Mouse (Mus musculus) lung, postnatal 36 days (tissue): ENCODE measurements around the gene Acacb.
A peak's percentile ranks its signal among the peaks of the same experiment; 100 is the strongest.

Experiments
- DNase-seq: peaks from one replicate; pipeline ENCODE4 v3.0.0; 2022; ENCODE audit warnings: mixed read lengths

The Acacb gene

DNA sequence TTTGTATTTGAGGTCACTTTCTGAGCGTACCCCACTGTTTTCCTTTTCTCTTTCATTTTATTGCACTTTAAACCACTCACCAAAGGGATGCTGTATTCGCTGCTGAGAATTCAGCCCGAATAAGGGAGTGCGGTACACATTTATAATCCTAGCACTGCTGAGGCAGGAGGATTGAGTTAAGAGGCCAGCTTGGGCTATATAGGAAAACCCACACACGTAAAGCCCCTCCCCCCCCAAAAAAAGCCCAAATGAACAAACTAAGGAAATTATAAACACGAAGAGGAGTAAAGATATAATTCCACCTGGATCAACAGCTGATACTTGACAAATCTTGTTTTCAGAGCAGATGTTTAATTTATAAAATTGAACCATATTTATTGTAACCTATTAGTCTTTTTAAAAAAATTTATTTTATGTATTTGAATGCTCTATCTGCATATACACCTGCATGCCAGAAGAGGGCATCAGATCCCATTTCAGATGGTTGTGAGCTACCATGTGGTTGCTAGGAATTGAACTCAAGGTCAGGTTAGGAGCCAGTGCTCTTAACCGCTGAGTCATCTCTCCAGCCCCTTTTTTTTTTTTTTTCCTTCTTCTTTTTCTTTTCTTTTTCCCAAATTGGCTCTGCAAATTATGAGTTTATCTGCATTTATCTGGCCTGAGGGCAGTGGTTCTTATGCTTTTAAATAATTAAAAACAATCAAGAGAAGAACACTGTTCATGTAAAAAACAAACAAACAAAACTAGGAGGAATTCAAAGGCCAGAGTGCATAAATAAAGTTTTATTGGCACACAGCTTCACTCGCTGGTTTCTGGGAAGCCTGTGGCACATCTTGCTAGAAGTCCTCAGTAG is 30.4 kb downstream of the Acacb start:
- no peak for DNase-seq

DNA sequence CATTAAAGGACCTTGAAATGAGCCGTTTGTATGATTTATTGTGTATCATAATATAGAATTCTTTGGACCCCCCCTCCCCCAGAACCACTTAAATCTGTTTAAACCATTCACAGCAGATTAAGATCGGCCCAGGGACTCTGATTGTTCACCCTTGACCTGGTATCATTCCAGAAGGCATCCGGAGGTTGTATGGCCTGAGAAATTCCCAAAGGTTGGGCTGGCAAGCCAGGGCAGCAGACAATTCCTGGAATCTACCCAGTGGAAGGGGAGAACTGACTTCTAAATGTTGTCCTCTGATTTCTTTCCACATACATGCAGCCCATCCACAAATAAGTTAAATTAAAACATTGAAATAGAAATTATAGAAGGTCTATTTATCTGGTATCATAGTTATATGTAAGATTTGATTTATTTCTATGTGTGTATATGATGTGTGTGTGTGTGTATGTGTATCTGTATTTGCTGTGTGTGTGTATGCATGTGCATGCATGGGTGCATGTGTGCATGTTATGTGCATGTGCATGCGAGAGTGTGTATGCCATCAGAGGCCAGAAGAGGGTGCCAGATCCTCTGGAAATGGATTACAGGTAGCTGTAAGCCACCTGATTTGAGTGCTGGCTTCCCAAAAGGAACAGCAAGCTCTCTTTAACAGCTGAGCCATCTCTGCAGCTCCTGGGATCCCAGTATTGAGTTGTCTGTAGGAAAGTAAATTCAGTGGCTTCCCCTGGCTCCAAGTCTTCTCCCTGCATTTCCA is 31.8 kb downstream of the Acacb start:
- DNase-seq = peak; percentile 27

DNA sequence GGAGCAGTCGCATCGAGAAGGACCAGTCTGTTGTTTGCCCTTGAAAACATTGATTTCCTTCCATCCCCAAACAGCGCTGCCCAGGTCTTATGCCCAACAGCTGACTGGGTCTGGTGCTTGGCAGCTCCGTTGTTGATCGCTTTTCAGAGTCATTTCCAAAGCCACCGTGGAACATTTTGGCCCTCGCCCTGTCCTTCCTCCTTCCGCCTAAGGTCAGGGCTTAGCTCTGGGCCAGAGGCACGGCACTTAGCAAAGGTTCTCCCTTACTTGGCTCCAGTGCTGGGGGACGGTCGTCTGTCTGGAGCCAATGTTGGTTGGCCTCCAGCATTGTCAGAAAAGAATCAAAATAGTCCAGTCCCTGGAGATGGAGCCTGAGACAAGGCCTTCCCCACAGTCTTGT is 33.2 kb downstream of the Acacb start:
- peak; percentile 84 for DNase-seq

DNA sequence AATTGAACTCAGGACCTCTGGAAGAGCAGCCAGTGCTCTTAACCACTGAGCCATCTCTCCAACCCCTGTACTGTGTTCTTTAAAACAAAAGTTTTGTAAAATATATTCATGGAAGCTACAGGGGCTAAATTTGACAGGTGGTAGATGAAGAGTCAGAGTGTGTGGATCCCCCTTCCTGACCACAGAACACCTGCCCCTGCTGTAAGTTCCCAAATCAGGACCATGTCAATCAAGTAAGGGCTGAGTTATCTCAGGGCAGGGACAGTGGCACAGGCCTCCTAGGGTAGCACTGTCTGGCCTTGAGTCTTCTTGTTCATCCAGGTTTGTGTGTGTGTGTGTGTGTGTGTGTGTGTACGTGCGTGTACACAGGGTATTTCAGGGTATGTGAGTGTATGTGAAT is 37.2 kb downstream of the Acacb start:
- no peak for DNase-seq

DNA sequence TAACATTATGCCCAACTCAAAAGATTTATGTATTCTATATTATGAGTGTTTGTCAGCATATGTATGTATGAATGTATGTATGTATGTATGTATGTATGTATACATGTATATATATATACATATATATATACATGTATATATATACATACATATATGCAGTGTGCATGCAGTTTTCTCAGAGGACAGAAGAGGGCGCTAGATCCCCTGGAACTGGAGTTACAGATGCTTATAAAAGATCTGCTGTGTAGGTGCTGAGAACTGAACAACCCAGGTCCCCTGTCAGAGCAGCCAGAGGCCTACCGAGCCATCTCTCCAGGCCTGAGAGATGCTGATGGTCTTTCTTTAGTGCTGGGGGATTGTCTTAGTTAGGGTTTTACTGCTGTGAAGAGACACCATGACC is 40.8 kb downstream of the Acacb start:
- DNase-seq = no peak

DNA sequence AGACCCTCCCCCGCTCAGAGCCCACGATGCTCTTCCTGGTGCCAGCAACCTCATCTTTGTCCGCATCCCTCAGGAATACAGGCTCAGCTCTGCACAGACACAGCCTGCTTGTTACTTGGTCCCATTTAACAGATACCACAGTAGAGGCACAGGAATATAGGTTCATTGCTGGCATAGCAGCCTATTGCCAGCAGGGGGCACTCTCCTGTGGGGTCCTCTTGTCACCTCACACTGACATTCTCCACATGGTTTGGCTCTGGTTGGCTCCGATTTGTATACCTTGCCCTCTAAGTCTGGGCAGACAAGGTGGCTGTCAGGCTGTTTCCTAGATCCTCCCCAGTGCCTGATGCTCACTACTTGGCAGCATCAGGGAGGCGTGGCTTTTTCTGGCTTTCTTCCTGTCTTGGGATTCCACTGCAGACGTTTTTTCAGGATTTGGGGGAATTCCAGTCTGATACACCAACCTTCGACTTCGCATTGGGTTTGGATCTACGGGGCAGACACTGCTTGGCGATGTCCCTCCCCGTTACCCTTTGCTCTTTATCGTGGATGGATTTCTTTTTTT is 42.6 kb downstream of the Acacb start:
- no peak for DNase-seq

DNA sequence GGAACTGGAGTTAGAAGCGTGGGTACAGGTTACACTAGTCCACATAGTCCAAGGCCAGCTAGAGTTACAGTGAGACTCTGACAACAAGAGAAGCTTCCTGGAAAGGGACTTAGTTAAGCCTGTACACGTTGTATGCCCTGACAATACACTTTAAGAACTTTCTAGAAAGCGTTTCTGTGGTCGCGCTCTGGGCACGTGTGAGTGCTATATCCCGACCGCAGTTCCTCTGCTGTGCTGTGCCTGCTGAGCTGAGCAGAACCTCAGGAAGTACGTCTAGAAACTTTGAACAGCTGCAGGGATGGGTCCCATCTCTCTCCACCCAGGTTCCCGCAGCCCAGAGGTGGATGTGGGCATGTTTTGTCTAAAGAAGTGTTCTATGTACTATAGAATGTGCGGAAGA is 47.8 kb downstream of the Acacb start:
- no peak for DNase-seq

DNA sequence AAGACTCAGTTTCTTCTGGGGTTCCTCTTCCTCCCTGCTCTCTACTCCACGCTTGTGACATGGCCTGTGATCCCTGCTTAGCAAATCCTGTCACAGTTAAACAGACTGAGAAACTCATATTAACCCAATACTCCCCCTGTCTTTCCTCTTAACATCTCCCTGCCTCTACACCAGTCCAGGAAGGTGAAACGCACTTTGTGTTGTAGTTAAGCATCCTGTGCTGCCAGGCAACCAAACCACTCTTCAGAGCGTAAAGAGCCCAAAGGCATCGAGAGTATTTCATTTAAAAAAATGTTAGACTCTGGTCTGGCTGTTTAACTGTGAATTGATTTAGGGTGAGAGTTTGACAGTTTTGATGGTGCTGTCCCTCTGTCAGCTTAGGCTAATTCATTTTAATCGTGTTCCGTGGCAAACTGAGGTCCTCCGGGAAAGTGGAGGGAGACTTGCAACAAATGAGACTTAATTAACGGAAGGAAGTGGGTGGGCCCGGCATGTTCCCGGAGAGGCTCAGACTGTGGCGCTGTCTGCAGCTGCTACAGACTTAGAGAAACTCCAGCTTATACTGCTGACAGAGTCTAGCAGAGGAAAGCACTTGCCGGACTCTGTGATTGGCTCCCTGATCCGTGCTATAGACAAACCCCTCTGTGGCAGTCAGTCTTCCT is 52.9 kb downstream of the Acacb start:
- peak; percentile 80 for DNase-seq

DNA sequence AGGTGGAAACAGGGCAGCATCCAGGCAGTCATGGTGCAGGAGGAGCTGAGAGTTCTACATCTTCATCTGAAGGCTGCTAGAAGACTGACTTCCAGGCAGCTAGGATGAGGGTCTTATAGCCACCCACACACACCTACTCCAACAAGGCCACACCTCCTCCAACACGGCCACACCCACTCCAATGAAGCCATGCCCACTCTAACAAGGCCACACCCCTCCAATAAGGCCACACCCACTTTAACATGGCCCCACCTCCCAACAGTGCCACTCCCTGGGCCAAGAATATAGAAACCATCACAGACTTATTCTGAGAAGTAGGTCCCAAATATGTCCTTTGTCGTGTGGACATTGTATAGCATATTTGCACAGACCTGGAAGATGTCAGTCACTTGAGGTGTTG is 59.8 kb downstream of the Acacb start:
- DNase-seq = no peak

DNA sequence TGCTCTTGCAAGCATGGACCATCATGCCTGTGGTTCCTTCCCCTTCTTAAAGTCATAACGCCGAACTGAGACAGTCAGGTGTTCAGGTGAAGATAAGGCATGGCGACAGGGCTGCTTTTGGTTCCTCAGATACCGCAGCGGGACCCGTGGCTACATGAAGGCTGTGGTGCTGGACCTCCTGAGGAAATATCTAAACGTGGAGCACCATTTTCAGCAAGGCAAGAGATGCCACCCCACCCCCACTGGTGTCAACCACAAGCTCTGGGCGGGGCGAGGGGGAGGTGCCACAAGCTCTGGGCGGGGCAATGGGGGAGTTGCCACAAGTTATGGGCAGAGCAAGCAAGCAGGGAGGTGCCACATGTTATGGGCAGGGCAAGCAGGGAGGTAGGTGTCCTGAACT is 66.8 kb downstream of the Acacb start:
- peak; percentile 20 for DNase-seq

DNA sequence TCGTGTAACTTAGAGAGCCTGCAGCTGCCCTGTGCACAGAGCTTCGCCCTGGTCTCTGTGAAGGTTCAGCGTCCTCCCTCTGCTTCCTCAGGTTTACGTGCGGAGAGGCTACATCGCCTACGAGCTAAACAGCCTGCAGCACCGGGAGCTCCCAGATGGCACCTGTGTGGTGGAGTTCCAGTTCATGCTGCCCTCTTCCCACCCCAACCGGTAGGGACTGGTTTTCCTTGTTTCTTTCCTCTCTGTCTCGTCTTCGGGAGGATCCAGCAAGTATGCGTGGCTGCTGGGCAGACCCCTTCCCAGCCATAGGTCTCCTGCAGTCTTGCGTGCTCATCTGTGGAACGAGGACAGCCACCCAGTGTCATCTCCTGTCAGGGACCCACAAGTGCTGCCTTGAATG is 72.4 kb downstream of the Acacb start:
- DNase-seq = no peak

DNA sequence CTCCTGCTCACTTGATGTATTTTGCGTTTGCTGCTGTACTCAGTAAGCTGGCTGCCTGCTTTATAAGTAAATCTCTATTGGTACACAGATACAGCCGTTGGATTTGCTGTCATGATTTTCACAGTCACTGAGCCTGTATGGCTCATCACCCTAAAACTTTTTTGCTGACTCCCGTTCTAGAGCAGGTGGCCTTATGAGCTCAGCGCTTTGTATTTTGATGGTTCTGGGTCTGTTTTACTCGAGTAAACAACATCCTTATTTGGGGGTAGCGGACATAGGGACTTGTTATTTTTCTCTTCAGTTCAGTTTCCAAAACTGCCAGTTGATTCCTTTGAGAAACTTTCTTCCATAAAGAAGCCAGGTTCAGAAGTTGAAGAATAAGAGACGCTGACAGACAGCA is 79.7 kb downstream of the Acacb start:
- DNase-seq = no peak

DNA sequence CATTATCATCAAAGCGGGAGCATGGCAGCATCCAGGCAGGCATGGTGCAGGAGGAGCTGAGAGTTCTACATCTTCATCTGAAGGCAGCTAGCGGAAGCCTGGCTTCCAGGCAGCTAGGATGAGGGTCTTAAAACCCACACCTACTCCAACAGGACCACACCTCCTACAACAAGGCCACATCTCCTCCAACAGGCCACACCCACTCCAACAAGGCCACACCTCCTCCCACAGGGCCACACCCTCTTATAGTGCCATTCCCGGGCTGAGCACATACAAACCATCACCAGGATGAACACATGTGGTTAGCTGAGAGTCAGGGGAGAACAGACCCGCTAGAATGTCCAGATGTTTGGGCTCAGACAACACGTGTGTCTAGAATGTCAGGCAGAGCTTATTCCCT is 82.6 kb downstream of the Acacb start:
- no peak for DNase-seq

DNA sequence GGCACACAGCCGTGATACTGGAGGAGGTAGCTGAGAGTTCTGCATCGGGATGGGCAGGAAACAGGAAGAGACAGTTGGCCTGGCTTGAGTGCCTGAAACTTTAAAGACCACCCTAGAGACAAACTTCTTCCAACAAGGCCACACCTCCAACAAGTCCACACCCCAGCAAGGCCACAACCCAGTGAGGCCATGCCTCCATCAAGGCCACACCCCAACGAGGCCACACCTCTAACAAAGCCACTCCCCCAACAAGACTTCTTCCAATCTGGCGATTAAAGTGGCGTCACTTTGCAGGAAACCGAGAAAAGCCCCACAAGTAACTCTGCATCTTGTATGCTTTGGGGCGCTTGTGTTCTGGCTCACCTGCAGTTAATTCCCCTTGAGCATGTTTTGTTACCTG is 92.6 kb downstream of the Acacb start:
- peak; percentile 15 for DNase-seq

DNA sequence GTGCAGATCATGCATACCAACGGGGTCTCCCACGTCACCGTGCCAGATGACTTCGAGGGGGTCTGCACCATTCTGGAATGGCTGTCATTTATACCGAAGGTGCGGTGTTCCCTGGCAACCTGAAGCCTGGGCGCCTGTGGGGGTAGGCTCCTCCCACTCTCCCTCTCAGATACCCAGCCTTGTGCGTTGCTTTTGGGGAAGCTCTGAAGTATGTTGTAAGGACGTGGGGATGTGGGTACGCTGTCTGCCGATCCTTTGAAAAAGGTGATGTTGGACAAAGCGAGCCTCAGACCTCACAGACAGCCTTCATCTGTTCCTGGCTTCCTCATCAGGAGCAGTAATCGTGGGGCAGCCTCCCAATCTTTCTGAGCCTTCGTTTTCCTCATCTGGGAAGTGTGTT is 93.4 kb downstream of the Acacb start:
- no peak for DNase-seq

DNA sequence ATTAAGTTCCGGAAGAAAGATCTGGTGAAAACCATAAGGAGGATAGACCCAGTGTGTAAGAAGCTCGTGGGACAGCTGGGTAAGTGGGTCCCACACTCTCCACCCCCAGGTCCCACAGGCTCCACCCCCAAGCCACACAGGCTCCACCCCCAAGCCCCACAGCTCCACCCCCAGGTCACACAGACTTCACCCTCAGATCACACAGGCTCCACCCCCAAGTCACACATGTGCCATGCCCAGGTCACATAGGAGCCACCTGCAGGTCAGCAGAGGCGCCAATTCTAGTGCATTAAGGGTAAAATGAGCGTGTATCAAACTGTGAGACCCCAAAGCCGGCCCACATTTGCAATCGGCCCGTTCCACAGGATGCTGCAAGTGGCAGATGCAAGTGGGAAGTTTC is 100.1 kb downstream of the Acacb start:
- no peak for DNase-seq

DNA sequence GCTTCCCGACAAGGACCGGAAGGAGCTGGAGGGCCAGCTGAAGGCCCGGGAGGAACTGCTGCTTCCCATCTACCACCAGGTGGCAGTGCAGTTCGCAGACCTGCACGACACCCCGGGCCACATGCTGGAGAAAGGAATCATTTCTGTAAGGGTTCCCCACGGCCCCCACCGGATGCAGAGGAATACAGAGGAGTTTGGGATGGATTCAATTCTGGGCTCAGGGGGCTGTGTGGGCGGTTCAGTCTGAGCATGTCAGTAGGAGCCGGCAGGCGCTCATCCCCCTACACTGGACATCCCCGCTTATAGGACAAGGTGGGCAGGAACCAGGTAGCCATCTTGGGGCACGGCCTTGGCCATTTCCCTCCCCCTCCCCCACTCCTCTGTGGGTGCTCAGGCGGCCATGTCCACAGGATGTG is 101.8 kb downstream of the Acacb start:
- DNase-seq = peak; percentile 70

DNA sequence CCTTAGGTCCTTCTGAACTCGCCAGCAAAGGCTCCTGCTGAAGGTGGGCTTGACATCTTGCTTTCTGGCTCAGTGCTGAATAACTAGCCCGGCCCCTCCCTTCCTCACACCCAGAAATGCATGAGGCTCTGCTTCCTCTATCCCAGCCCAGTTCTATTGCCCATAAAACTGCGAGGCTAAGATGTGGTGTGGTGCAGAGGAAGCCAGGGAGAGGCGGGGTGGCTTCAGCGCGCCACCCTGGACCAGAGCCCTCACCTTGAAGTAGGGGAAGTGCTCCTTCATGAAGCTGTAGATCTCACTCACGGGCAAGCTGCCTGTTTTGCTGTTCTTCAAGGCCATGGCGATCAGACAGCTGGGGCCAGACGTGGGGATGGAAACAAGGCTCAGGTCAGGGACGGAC is 113.2 kb downstream of the Acacb start:
- DNase-seq = no peak

DNA sequence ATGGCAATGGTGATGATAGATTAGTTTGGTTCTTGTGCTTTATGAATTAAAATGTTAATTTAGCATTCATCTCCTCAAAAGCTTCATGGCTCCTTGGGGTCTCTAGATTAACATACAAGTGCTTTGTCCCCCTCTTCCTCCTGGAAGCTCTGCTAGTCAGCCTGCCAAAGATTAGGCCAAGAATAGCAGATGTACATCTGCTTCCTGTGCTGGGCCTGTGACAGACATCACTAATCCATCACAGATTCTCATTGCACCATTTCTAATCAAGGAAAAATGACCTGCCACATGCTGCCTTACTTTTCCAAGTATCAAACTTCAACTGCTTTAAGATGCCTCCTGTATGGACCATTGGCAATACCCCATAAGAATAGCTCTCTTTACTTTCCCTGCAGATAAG is 115.2 kb downstream of the Acacb start:
- no peak for DNase-seq

DNA sequence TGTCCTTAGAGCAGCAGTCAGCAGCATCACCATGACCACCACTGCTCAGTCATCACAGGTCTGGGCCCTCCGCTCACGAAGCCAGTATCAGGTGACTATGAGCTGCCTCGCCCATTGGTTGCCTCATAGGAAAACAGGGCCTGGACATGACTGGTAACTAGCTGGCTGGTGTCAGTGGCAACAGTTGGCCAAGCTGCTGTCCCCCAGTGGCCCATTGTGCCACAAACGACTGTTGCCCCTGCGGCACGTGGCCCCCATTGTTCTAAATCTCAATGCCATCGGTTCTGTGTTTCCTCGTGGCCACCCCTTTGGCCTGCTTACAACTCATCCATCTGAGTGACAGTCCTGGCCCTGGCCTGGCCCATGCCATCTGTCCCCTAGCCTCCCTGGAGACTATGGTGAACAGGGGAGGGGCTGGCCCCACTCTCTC is 117.7 kb downstream of the Acacb start:
- no peak for DNase-seq

DNA sequence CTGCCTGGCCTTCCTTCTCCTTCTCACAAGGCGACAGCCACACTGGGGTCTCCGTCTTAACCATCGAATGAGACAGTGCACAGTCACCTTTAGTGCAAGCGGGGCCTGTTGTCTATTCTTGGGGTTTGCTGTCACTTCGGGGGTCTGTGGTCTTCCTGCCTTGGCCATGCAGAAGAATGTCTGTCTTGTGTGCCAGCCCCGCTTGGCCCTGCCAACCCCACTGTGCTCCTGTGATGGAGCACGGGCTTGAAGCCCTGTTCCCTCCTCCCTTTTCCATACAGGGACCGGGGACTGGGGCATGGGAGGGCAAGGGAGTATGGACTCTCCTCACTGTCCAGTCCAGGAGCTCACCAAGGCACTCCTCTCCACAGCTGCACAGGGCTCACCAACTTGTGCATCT is 118.5 kb downstream of the Acacb start:
- no peak for DNase-seq

DNA sequence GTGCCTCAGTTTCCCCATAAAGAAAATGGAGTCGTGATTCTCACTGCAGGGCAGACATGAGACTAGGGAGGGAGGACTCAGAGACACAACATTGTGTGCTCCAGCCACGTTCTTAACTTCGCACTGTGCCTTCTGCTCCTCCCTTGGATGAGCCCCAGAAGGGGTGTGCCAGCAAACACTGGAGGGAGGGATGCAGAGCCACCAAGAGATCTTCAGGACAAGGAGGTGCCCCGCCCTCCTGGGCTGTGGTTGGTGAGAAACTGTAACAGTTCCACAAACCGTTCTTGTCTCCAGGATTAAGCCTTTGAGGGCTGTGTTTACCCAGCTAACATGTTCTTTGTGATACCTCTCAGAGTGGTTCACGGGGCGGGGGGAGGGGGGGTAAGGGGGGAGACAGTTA is 122.3 kb downstream of the Acacb start:
- peak; percentile 68 for DNase-seq

DNA sequence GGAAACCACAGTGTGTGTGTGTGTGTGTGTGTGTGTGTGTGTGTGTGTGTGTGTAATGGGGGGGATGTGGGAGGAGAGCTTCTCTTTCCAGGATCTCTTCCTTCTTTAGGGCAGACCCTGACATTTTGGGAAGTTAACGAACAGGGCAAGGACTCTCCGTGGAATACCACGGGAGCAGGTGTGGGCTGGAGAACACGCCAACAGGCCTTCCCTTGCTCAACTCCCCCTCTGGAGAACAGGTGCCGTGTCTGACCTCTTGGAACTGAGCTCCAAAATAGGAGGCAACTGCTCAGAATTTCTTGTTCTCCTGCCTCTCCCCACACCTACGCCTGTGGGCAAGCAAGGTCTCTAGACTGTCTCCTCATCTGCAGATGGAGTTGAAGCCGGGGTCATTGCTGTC is 123.2 kb downstream of the Acacb start:
- DNase-seq = no peak

DNA sequence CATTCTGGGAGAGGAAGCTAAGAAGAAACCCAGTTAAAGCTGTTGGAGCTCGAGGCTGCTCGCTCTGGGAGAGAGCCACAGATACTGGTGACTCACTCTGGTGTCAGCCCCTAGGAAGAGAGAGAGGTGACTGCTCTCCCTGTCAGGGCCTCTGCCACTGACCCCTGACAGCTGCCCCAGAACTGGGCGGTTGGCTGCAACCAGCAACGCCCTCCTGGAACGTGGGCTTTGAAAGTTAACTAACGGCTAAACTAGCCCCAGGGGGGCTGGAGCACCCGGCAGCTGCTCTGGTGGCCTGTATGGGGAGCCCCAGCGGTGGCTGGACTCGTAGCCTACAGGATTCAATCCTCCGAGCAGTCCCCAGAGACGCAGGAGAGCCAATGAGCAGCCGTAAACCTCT is 123.6 kb downstream of the Acacb start:
- DNase-seq = no peak
